ENCODE assay signal across 9 mouse cellular contexts in the genomic region with DNA sequence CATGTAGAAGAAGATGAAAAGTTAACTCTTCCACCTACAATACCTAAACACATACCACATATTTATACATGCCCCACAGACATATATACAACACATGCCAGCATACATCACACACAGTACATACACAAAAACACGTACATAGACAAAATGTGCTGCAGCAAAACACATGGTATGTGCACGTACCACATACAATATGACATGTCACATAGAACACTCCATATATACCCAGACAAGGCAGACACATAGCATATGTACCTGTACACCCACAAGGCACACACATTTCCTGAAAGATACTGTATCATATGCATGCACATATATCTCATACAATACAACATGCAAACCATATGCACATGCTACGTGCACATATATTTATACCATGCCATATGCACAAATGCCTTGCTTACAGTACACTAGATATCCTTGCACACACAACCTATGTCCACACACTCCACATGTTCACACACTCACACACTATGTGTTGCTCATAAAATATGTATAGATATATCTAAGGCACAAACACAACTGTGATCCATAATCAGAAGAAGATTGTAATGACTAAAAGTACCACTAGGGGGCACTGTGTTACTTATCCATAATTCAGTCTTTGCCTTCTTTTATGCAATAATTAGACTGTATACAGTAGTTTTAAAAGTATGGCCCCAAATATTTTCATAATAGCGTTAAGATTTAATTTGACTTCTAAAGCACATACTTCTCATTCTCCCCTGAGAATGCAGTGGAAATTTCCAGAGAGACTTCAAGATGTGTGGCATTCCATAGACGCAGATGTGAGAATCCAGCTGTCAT. TPM values are rescaled to one million over a fixed set of nuclear protein-coding genes. Genes with fewer than 3 reads are reported as not detected.
A peak's percentile ranks its signal among the peaks of the same experiment; 100 is the strongest.
DNase-seq lines count a peak whose midpoint lies in the region; ATAC-seq and TF ChIP-seq lines count a peak whose summit lies in the region.
"Had no signal": no experiment of that assay in that cellular context is flagged by ENCODE, and none has a peak within 500 bp of the region (broad histone marks: within the 10 kb centered on the region; RNA-seq: fewer than 3 reads in every experiment).

No protein-coding gene starts in this region.

- no peaks in the 10 kb centered on the region for H3K36me3 ChIP-seq in midbrain, embryonic 13.5 days
- H3K36me3 ChIP-seq in midbrain, embryonic 10.5 days, result no peaks in the 10 kb centered on the region
- H3K36me3 ChIP-seq in embryonic facial prominence, embryonic 14.5 days (ENCODE audit: control insufficient read depth, insufficient read depth, low read length), result no peaks in the 10 kb centered on the region
- H3K36me3 ChIP-seq in stomach, postnatal 0 days (ENCODE audit: control insufficient read depth, insufficient read depth, low read length), result no peaks in the 10 kb centered on the region
- H3K36me3 ChIP-seq: limb, embryonic 12.5 days had no signal

- peak; percentile 90 for TF ChIP-seq CTCF in gastrocnemius, adult 2 months (IDR thresholded peaks at IDR 0.05)
- TF ChIP-seq CTCF in stomach, postnatal 0 days (IDR thresholded peaks at IDR 0.05; ENCODE audit: low read depth), result peak; percentile 82

- intact Hi-C loops in gastrocnemius, adult 2 months (cut with DNase I), result loop anchor here (1.0 to 5.0 kb wide), 3 partner anchors 94 to 326 kb away; a partner anchor contains a TSS

- no peak for DNase-seq in gastrocnemius, adult 2 months
- DNase-seq in gastrocnemius, postnatal 25 days, result no peak
- no peak for DNase-seq in midbrain, embryonic 10.5 days (ENCODE audit: low spot score)
- DNase-seq in embryonic facial prominence, embryonic 14.5 days (ENCODE audit: low spot score), result peak; percentile 63
- no peak for DNase-seq in stomach, postnatal 0 days (ENCODE audit: low spot score)
- DNase-seq in ovary, adult 18-20 months (ENCODE audit: low spot score), result no peak
- DNase-seq in cerebellum, postnatal 36 days, result no peak

- ATAC-seq in midbrain, embryonic 13.5 days, result 0 out of 2 replicates have a peak, but pooled peaks have one; percentile 50
- ATAC-seq in embryonic facial prominence, embryonic 14.5 days (ENCODE audit: low read depth), result no peak
- ATAC-seq in stomach, postnatal 0 days (ENCODE audit: low FRiP score, low TSS enrichment), result no peak

- H3K9ac ChIP-seq in midbrain, embryonic 13.5 days (replicated peaks), result no peak overlapping the region
- H3K9ac ChIP-seq in embryonic facial prominence, embryonic 14.5 days (ENCODE audit: low read depth, low read length), result no peak overlapping the region
- H3K9ac ChIP-seq in stomach, postnatal 0 days (ENCODE audit: low read length), result no peak overlapping the region
- H3K9ac ChIP-seq: limb, embryonic 12.5 days had no signal

- H3K27me3 ChIP-seq in midbrain, embryonic 13.5 days, result no peaks in the 10 kb centered on the region
- peaks cover 5% of the 10 kb centered on the region; the same call in 1 of the 2 replicates for H3K27me3 ChIP-seq in midbrain, embryonic 10.5 days (ENCODE audit: low read depth, poor library complexity, severe bottlenecking)
- H3K27me3 ChIP-seq in embryonic facial prominence, embryonic 14.5 days (replicated peaks; ENCODE audit: control insufficient read depth, insufficient read depth, low read length), result no peaks in the 10 kb centered on the region
- no peaks in the 10 kb centered on the region for H3K27me3 ChIP-seq in stomach, postnatal 0 days (ENCODE audit: control insufficient read depth, insufficient read depth, low read length)

- H3K4me3 ChIP-seq in gastrocnemius, adult 2 months, result no peak overlapping the region
- no peak overlapping the region for H3K4me3 ChIP-seq in midbrain, embryonic 13.5 days (replicated peaks)
- H3K4me3 ChIP-seq in midbrain, embryonic 10.5 days, result no peak overlapping the region
- H3K4me3 ChIP-seq in embryonic facial prominence, embryonic 14.5 days (ENCODE audit: low read depth, low read length), result no peak overlapping the region
- no peak overlapping the region for H3K4me3 ChIP-seq in stomach, postnatal 0 days (ENCODE audit: low read depth, low read length)
- H3K4me3 ChIP-seq: limb, embryonic 12.5 days had no signal

- no peaks in the 10 kb centered on the region for H3K4me1 ChIP-seq in midbrain, embryonic 13.5 days (replicated peaks)
- H3K4me1 ChIP-seq in midbrain, embryonic 10.5 days, result no peaks in the 10 kb centered on the region
- H3K4me1 ChIP-seq in embryonic facial prominence, embryonic 14.5 days (ENCODE audit: control insufficient read depth, insufficient read depth, low read length), result no peaks in the 10 kb centered on the region
- no peaks in the 10 kb centered on the region for H3K4me1 ChIP-seq in stomach, postnatal 0 days (replicated peaks; ENCODE audit: control insufficient read depth, insufficient read depth)
- H3K4me1 ChIP-seq: limb, embryonic 12.5 days had no signal

- no peak for TF ChIP-seq EP300 in stomach, postnatal 0 days (optimal IDR thresholded peaks at IDR 0.05)

- 79% methylated on average over 5 of the region's 5 CpGs for WGBS in midbrain, embryonic 13.5 days
- 78% methylated on average over 5 of the region's 5 CpGs for WGBS in midbrain, embryonic 10.5 days
- 63% methylated on average over 5 of the region's 5 CpGs for WGBS in embryonic facial prominence, embryonic 14.5 days
- 71% methylated on average over 5 of the region's 5 CpGs for WGBS in stomach, postnatal 0 days

- H3K4me2 ChIP-seq in midbrain, embryonic 13.5 days (replicated peaks), result no peak overlapping the region
- H3K4me2 ChIP-seq in embryonic facial prominence, embryonic 14.5 days (ENCODE audit: low read depth, low read length), result no peak overlapping the region
- no peak overlapping the region for H3K4me2 ChIP-seq in stomach, postnatal 0 days (replicated peaks; ENCODE audit: low read depth)
- H3K4me2 ChIP-seq: limb, embryonic 12.5 days had no signal

- H3K27ac ChIP-seq in gastrocnemius, adult 2 months, result no peak overlapping the region
- H3K27ac ChIP-seq in midbrain, embryonic 13.5 days, result no peak overlapping the region
- H3K27ac ChIP-seq in midbrain, embryonic 10.5 days (replicated peaks), result no peak overlapping the region
- no peak overlapping the region for H3K27ac ChIP-seq in embryonic facial prominence, embryonic 14.5 days (replicated peaks; ENCODE audit: low read depth, low read length)
- no peak overlapping the region for H3K27ac ChIP-seq in stomach, postnatal 0 days (replicated peaks)
- H3K27ac ChIP-seq: limb, embryonic 12.5 days had no signal

- no peaks in the 10 kb centered on the region for H3K9me3 ChIP-seq in midbrain, embryonic 13.5 days
- H3K9me3 ChIP-seq in midbrain, embryonic 10.5 days (replicated peaks), result no peaks in the 10 kb centered on the region
- no peaks in the 10 kb centered on the region for H3K9me3 ChIP-seq in embryonic facial prominence, embryonic 14.5 days (ENCODE audit: control insufficient read depth, low read length)
- no peaks in the 10 kb centered on the region for H3K9me3 ChIP-seq in stomach, postnatal 0 days (ENCODE audit: control insufficient read depth, low read length)
- H3K9me3 ChIP-seq: limb, embryonic 12.5 days had no signal

RNA-seq across cellular contexts. Expression of a gene that starts 12.5 kb away (rescaled TPM):
- total RNA-seq in gastrocnemius, adult 2 months (2021), result 10 to 100 TPM; 24.3 to 27.0 TPM
- 10 to 100 TPM; 17.9 to 21.6 TPM for total RNA-seq in gastrocnemius, postnatal 25 days (2021)
- polyA plus RNA-seq in midbrain, embryonic 13.5 days (2015; fragmentation: Nextera tagmentation; extraction: Ambion mirVana), result 25.0 and 27.4 TPM in 2 replicates
- 21.1 and 22.3 TPM in 2 replicates for polyA plus RNA-seq in midbrain, embryonic 10.5 days (2016; fragmentation: Nextera tagmentation; extraction: Ambion mirVana)
- polyA plus RNA-seq in embryonic facial prominence, embryonic 14.5 days (2014; fragmentation: Nextera tagmentation; extraction: Ambion mirVana), result 22.2 and 23.1 TPM in 2 replicates
- 18.7 and 22.8 TPM in 2 replicates for polyA plus RNA-seq in stomach, postnatal 0 days (2015; fragmentation: Nextera tagmentation; extraction: Ambion mirVana)
